Mouse (Mus musculus) fat pad, adult 2 months (tissue): ENCODE measurements around the gene Tnfsf13b.

ENCODE experiments used
- DNase-seq: peaks from one replicate; pipeline ENCODE4 v3.0.0-alpha.2; 2011; ENCODE audit warnings: low read depth, low spot score; ENCODE audit errors: extremely low read depth

Gene Tnfsf13b

DNA sequence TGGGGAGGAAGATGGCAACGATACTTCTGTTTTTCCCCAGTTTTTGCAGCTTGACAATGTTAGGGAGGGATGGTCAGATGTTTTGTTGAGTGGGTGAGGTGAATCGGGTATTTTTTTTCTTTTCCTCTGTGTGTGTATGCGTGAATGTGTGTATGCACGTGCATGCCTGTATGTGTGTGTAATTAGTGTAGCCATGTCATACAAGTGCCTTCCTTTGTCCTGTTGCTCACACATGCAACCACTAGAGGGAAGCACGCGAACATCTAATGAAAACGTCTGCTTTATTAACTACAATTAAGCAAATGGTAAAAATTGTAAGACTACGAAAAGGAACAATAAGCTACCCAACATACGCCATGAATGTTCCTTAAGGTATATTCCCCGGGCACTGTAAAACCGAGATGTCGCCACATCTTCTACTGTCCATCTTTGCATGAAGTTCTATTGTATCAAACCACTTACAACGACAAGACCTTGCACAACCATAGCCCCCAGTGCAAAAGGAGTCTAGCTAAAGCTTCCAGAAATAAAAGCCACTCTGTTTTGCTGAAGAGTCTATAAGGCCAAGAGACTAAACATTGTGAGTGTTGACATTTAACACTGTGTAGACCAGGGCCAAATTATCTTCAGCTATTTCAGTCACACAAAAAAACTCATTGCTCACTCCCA lies 37.7 kb downstream of the Tnfsf13b start:
- no peak for DNase-seq

DNA sequence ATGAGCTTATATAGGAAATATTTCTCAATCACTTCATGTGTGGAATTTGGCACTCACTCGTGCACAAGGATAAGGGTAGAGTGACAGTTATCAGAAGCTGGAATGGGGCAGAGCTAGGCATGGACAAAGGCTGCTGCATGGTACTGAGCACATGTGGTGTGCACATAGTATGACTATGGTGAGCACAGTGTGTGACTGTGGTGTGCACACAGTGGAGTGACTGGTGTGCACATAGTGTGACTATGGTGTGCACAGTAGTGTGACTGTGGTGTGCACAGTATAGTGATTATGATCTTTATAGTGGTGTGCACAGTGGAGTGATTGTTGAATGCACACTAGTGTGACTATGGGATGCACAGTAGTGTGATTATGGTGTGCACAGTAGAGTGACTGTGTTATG lies 39.5 kb downstream of the Tnfsf13b start:
- DNase-seq, result no peak

DNA sequence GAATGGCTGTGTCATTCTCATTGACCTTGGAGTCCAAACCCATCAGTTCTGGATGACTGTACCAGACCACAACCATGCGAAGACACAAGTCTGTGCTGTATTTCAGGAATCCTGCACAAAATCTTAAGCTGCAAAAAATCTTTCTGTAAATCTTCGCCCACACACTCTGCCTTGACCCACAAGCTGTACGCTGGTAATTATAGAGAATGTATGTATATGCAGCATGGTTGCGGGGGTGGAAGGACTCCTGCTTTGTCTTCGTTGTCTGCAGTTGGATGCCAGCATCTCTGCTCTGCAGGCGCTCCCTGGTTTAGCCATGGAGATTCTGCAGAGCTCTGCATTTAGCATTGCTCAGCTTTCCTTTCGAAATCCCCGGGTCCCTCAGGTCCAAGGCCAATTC lies 42.9 kb downstream of the Tnfsf13b start:
- DNase-seq, result no peak

DNA sequence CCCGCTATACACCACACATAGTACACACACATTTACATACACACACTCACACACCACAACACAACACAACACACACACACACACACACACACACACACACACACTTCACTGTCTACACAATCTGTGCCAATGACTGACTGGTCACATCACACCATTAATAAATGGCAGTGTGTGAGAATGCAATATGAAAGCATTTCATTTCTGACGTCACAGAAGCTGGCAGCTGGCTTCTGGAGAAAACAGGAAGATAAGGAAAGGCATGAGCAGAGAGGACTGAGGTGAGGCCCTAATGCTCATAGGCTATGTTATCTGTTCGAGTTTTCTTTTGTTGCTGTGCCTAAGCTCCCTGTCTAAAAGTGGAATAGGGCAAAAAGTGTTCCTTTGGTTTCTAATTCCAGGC lies 45.3 kb downstream of the Tnfsf13b start:
- DNase-seq, result no peak

DNA sequence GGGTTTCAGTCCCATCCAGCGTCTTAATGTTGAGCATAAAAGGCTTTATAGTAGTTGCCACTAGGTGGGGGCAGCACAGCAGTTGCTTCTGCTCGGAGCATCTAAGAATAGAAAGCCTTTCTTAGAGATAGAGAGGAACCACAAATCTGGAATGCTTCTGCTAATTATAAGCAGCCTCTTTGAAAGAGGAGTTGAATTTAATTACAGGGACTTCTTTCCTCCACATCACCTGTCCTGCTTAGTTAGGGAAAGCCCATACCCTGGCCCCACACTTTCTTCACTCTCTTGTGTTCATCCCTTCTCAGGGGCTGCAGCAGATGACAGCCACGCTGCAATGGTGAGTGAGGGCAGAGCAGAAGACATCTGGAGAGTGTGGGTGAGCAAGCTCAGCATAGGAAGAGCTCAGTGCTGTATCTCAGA lies 47.3 kb downstream of the Tnfsf13b start:
- no peak for DNase-seq

DNA sequence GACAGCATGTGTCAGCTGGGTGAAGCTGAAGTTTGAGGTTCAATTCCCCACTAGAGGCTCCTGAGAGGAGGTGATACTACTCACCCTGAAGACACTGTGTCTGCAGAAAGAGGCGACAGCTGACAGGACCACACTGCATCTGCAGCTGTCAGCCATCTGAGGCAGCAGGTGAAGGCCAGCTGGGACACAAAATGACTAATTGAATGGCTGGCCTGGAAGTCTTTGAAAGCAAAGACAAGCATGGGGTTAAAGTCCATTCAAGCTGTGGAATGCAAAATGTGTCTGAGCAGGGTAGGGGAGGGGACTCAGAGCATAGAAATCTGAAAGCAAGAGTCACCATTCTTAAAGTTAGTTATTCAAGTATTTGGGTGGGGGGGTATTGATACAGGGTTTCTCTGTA lies 54.7 kb downstream of the Tnfsf13b start:
- no peak for DNase-seq

DNA sequence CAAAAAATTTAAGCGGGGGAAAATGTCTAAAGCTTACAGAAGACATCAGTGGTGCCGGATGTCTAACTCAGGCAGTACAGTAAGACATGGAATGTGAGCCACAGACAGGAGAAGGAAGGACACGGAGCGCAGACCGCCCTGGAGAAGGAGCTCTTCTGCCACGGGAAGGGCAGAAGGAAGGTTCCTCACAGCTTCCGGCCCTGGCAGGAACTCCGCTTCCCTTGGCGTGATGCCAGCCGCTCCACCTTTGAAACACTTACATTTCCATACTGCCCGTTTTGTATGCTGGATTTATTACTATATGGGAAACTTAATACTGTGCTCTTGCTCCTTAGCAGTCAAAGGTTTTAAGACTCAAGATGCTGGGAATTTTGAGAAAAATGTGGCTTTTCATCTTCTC lies 60.6 kb downstream of the Tnfsf13b start:
- no peak for DNase-seq

DNA sequence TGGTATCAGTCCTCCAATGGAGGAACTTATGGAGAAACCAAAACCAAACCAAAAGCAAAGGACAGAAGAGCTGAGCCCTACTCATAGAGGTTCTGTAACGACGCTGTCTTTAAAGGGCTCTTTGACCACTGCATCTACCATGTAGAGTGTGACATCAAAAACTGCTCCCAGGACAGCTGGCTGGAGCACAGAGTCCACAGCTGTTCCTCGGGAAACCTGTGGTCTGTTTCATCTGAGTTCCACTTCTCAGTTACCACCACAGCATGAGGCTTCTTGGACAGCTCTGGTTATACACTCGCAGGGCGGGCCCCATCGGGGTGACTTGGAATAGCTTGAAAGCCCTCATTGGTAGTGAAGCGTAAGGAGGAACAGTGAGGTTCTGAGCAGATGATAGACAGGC lies 61.5 kb downstream of the Tnfsf13b start:
- no peak for DNase-seq

DNA sequence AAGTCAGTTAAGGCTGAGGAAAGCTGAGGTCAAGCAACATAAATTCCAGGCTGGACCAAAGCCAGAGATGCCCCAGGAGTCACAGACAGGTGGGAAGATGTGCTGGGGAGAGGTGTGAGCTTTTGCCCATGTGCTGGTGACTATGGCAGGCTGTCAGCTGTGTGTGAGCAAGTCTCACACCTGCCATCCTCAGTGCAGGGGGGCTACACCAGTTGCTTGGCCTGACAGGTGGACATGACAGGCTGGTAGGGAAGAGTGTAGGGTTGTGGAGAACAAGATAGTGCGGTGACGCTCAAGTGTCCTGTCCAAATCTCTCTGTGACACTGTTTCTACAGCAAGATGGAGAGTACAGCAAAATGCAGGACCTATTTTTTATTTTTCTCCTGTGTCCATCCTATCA lies 66.1 kb downstream of the Tnfsf13b start:
- DNase-seq, result no peak
